Mouse (Mus musculus): ENCODE data around the gene 4930539E08Rik.

DNA sequence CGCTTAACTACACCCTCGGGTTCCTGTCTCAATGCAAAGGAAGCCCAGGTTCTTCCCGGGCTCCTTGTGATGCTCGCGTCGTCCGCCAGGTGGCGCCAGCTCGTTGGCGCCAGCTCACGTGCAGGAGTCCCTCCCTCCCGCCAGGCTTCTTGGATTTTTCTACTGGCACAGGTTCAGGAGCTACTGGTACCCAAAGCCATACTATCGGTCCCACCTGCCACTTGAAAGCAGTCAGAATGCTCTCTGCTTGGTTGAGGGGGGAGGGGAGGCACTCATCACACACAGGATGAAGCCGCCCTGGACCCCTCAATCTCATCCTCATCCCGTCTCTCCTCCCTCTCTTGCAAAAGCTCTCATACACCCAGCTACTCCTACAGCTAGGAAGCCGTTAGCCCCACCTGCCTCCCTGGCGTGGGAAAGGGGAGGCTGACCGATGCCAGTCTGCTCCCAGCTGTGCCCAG lies 35.2 kb downstream of the 4930539E08Rik start:
- peak; percentile 97 for TF ChIP-seq CTCF (IDR thresholded peaks at IDR 0.05; ENCODE audit: low read depth)
- no peak for TF ChIP-seq EP300 (IDR thresholded peaks at IDR 0.05; ENCODE audit: low read depth)

Data from liver, postnatal 0 days (tissue).